In genomic region chr3:102167555-102168210, GRCm38 (mm10) we compare ENCODE assay signal across 10 mouse cellular contexts. TPM values are rescaled to one million over a fixed set of nuclear protein-coding genes. Genes with fewer than 3 reads are reported as not detected.
DNase-seq lines count a peak whose midpoint lies in the region; ATAC-seq and TF ChIP-seq lines count a peak whose summit lies in the region.
"Had no signal": no experiment of that assay in that cellular context is flagged by ENCODE, and none has a peak within 500 bp of the region (broad histone marks: within the 10 kb centered on the region; RNA-seq: fewer than 3 reads in every experiment).

No protein-coding gene starts in this region.

- H3K9ac ChIP-seq in stomach, embryonic 14.5 days (replicated peaks; ENCODE audit: low read depth, low read length): no peak overlapping the region
- no peak overlapping the region for H3K9ac ChIP-seq in stomach, postnatal 0 days (ENCODE audit: low read length)
- H3K9ac ChIP-seq in liver, embryonic 15.5 days: peak overlapping the region; percentile 24; the same call in 1 of the 2 replicates
- H3K9ac ChIP-seq in stomach, embryonic 16.5 days (ENCODE audit: low read length): no peak overlapping the region

- DNase-seq in embryo, embryonic 10.5 days (ENCODE audit: low spot score): peak; percentile 34
- DNase-seq in embryo, embryonic 9.5 days (ENCODE audit: extremely low spot score): no peak
- no peak for DNase-seq in stomach, postnatal 0 days (ENCODE audit: low spot score)
- no peak for DNase-seq in left cerebral cortex, postnatal 10 days (ENCODE audit: extremely low spot score in 1 of 2, low spot score in 2 of 2)
- DNase-seq in ovary, postnatal 14 days (ENCODE audit: low spot score): no peak
- DNase-seq: cerebellum, postnatal 36 days had no signal

- peaks cover 19% of the 10 kb centered on the region for H3K36me3 ChIP-seq in stomach, embryonic 14.5 days (ENCODE audit: control insufficient read depth, insufficient read depth, low read length)
- peaks cover 12% of the 10 kb centered on the region; the same call in 1 of the 2 replicates for H3K36me3 ChIP-seq in stomach, postnatal 0 days (ENCODE audit: control insufficient read depth, insufficient read depth, low read length)
- H3K36me3 ChIP-seq in liver, embryonic 15.5 days (replicated peaks): peaks cover 13% of the 10 kb centered on the region
- peaks cover 7% of the 10 kb centered on the region for H3K36me3 ChIP-seq in stomach, embryonic 16.5 days (ENCODE audit: control insufficient read depth, insufficient read depth, low read length)

- no peak overlapping the region for H3K4me2 ChIP-seq in stomach, embryonic 14.5 days (replicated peaks; ENCODE audit: low read depth, low read length)
- no peak overlapping the region for H3K4me2 ChIP-seq in stomach, postnatal 0 days (replicated peaks; ENCODE audit: low read depth)
- peak overlapping the region; percentile 82 for H3K4me2 ChIP-seq in liver, embryonic 15.5 days
- H3K4me2 ChIP-seq in stomach, embryonic 16.5 days (ENCODE audit: low read depth, low read length): no peak overlapping the region

- H3K9me3 ChIP-seq in stomach, embryonic 14.5 days (ENCODE audit: control insufficient read depth, low read depth, low read length): no peaks in the 10 kb centered on the region
- H3K9me3 ChIP-seq in stomach, postnatal 0 days (ENCODE audit: control insufficient read depth, low read length): no peaks in the 10 kb centered on the region
- H3K9me3 ChIP-seq in liver, embryonic 15.5 days (replicated peaks): no peaks in the 10 kb centered on the region
- H3K9me3 ChIP-seq in stomach, embryonic 16.5 days (replicated peaks; ENCODE audit: control insufficient read depth, low read length): no peaks in the 10 kb centered on the region

- intact Hi-C loops in left cerebral cortex, postnatal 10 days (cut with DNase I): loop anchor here (5.0 kb wide), 1 partner anchor 35 kb away; the partner anchor contains the start of gene Vangl1

- no peak overlapping the region for H3K4me3 ChIP-seq in stomach, embryonic 14.5 days (ENCODE audit: low read depth, low read length)
- H3K4me3 ChIP-seq in stomach, postnatal 0 days (ENCODE audit: low read depth, low read length): no peak overlapping the region
- H3K4me3 ChIP-seq in liver, embryonic 15.5 days (replicated peaks): no peak overlapping the region
- H3K4me3 ChIP-seq in stomach, embryonic 16.5 days (replicated peaks; ENCODE audit: low read length): no peak overlapping the region

- no peak for TF ChIP-seq CTCF in stomach, postnatal 0 days (IDR thresholded peaks at IDR 0.05; ENCODE audit: low read depth)

- peak overlapping the region; percentile 48; the same call in 1 of the 2 replicates for H3K27ac ChIP-seq in stomach, embryonic 14.5 days (ENCODE audit: low read length)
- no peak overlapping the region for H3K27ac ChIP-seq in stomach, postnatal 0 days (replicated peaks)
- H3K27ac ChIP-seq in liver, embryonic 15.5 days (replicated peaks): peak overlapping the region; percentile 97
- peak overlapping the region; percentile 21; the same call in 1 of the 2 replicates for H3K27ac ChIP-seq in stomach, embryonic 16.5 days (ENCODE audit: low read length)

- H3K27me3 ChIP-seq in stomach, embryonic 14.5 days (ENCODE audit: control insufficient read depth, insufficient read depth, low read length): no peaks in the 10 kb centered on the region
- H3K27me3 ChIP-seq in stomach, postnatal 0 days (ENCODE audit: control insufficient read depth, insufficient read depth, low read length): no peaks in the 10 kb centered on the region
- no peaks in the 10 kb centered on the region for H3K27me3 ChIP-seq in liver, embryonic 15.5 days
- H3K27me3 ChIP-seq in stomach, embryonic 16.5 days (ENCODE audit: control insufficient read depth, insufficient read depth, low read length): no peaks in the 10 kb centered on the region

- ATAC-seq in stomach, embryonic 14.5 days (ENCODE audit: insufficient number of reproducible peaks, insufficient read depth, low FRiP score, low read depth): no peak
- ATAC-seq in stomach, postnatal 0 days (ENCODE audit: low FRiP score, low TSS enrichment): no peak
- no peak for ATAC-seq in liver, embryonic 15.5 days (ENCODE audit: insufficient read depth)
- ATAC-seq in stomach, embryonic 16.5 days (ENCODE audit: insufficient read depth, low FRiP score): no peak

- WGBS in stomach, embryonic 14.5 days: 25% methylated on average over 10 of the region's 10 CpGs
- WGBS in stomach, postnatal 0 days: 28% methylated on average over 10 of the region's 10 CpGs
- WGBS in liver, embryonic 15.5 days (ENCODE audit: insufficient replicate concordance): 16% methylated on average over 10 of the region's 10 CpGs
- WGBS in stomach, embryonic 16.5 days: 30% methylated on average over 10 of the region's 10 CpGs

- TF ChIP-seq EP300 in stomach, postnatal 0 days (optimal IDR thresholded peaks at IDR 0.05): no peak

- H3K4me1 ChIP-seq in stomach, embryonic 14.5 days (ENCODE audit: control insufficient read depth, insufficient read depth, low read length): peaks cover 28% of the 10 kb centered on the region
- H3K4me1 ChIP-seq in stomach, postnatal 0 days (replicated peaks; ENCODE audit: control insufficient read depth, insufficient read depth): peaks cover 17% of the 10 kb centered on the region
- peaks cover 44% of the 10 kb centered on the region for H3K4me1 ChIP-seq in liver, embryonic 15.5 days (replicated peaks)
- peaks cover 32% of the 10 kb centered on the region for H3K4me1 ChIP-seq in stomach, embryonic 16.5 days (ENCODE audit: control insufficient read depth, insufficient read depth, low read length)

RNA-seq across cellular contexts. Expression of gene Vangl1, which starts 36.8 kb away (rescaled TPM):
- polyA plus RNA-seq in stomach, embryonic 14.5 days (2014; fragmentation: Nextera tagmentation; extraction: Ambion mirVana): 29.5 and 30.2 TPM in 2 replicates
- polyA plus RNA-seq in stomach, postnatal 0 days (2015; fragmentation: Nextera tagmentation; extraction: Ambion mirVana): 14.1 and 15.3 TPM in 2 replicates
- polyA plus RNA-seq in liver, embryonic 15.5 days (2015; fragmentation: Nextera tagmentation; extraction: Ambion mirVana): 57.8 and 65.1 TPM in 2 replicates
- 30.7 and 34.3 TPM in 2 replicates for polyA plus RNA-seq in stomach, embryonic 16.5 days (2015; fragmentation: Nextera tagmentation; extraction: Ambion mirVana)
- 1 to 10 TPM; 2.9 to 7.9 TPM for total RNA-seq in left cerebral cortex, postnatal 10 days (2021)
- total RNA-seq: neutrophil, adult 5-6 weeks had no signal
